Mouse (Mus musculus) hindbrain, embryonic 12.5 days (tissue): Measurements from ENCODE around the gene Gata1. TPM values are rescaled to one million over a fixed set of nuclear protein-coding genes. Genes with fewer than 3 reads are reported as not detected.
"Not testable (repeated sequence)": the region's sequence is repeated elsewhere in the genome, so short reads cannot be mapped to it uniquely, and the experiment has no call there.

Experiments
- ATAC-seq: fragments of 200-750 bp; cut with Nextera tagmentation; 2 replicates; pipeline ENCODE4 v1.8.0; 2017; ENCODE audit warnings: moderate TSS enrichment; ENCODE audit not compliant: low FRiP score
- H3K27ac ChIP-seq: fragments of 300-500 bp; sonication (generic); 2 replicates; pipeline ENCODE4 v1.5.1; 2016; ENCODE audit warnings: mild to moderate bottlenecking
- H3K27me3 ChIP-seq: fragments of 300-500 bp; sonication (generic); 2 replicates; pipeline ENCODE4 v1.6.1; 2016; ENCODE audit warnings: mild to moderate bottlenecking
- H3K36me3 ChIP-seq: fragments of 300-500 bp; sonication (generic); 2 replicates; pipeline ENCODE4 v1.6.1; 2016; ENCODE audit warnings: mild to moderate bottlenecking
- H3K4me1 ChIP-seq: fragments of 300-500 bp; sonication (generic); 2 replicates; pipeline ENCODE4 v1.6.1; 2016
- H3K4me2 ChIP-seq: fragments of 300-500 bp; sonication (generic); replicated peaks from 2 replicates; pipeline ENCODE4 v1.6.1; 2016; ENCODE audit warnings: mild to moderate bottlenecking
- H3K4me3 ChIP-seq: fragments of 300-500 bp; sonication (generic); 2 replicates; pipeline ENCODE4 v1.5.1; 2016; ENCODE audit warnings: mild to moderate bottlenecking
- H3K9ac ChIP-seq: fragments of 300-500 bp; sonication (generic); 2 replicates; pipeline ENCODE4 v1.6.1; 2016; ENCODE audit warnings: mild to moderate bottlenecking, moderate library complexity
- H3K9me3 ChIP-seq: fragments of 300-500 bp; sonication (generic); replicated peaks from 2 replicates; pipeline ENCODE4 v1.6.1; 2016; ENCODE audit warnings: mild to moderate bottlenecking
- WGBS: fragments of 180-500 bp; shearing (Covaris S2); methylation state at CpG from one replicate; pipeline ENCODE4 v1.1.7; 2016; 5-methylcytosine and 5-hydroxymethylcytosine counted together
- polyA plus RNA-seq: library from polyadenylated mRNA; unstranded; fragments of >200 nt; fragmentation: Nextera tagmentation; extraction: Ambion mirVana; gene quantifications from 2 replicates; pipeline ENCODE4 v1.2.1, GENCODE M21; 2016

The Gata1 gene
- 0.98 and 1.5 TPM in 2 replicates for polyA plus RNA-seq

GRCm38 (mm10) chrX:7977892-7978291, at the start of gene Gata1:
Gata1 (minus strand) TSS chrX:7978071.
- Histone ChIP-seq H3K4me3 (no peak within 1 kb of the TSS), H3K9ac (no peak within 1 kb of the TSS), H3K36me3 (no peaks in the 10 kb centered on the region), H3K4me2 (no peak within 1 kb of the TSS), H3K9me3 (no peaks in the 10 kb centered on the region), H3K27me3 (no peaks in the 10 kb centered on the region), H3K4me1 (no peaks in the 10 kb centered on the region), H3K27ac (no peak within 1 kb of the TSS)
- no peak for ATAC-seq
- 88% methylated on average over 10 of the region's 11 CpGs for WGBS

GRCm38 (mm10) chrX:8026811-8027210, 48.9 kb upstream of the Gata1 start:
- Histone ChIP-seq H3K27ac (no peak overlapping the region), H3K4me3 (no peak overlapping the region), H3K9ac (no peak overlapping the region), H3K27me3 (no peaks in the 10 kb centered on the region), H3K9me3 (0 out of 2 replicates have a peak, but pooled peaks cover 7% of the 10 kb centered on the region), H3K36me3 (no peaks in the 10 kb centered on the region), H3K4me1 (no peaks in the 10 kb centered on the region), H3K4me2 (no peak overlapping the region)
- WGBS, result 79% methylated on average over 4 of the region's 4 CpGs
- no peak for ATAC-seq

GRCm38 (mm10) chrX:8024795-8025194, 46.9 kb upstream of the Gata1 start:
- no peak for ATAC-seq
- H3K27me3 ChIP-seq, result no peaks in the 10 kb centered on the region
- H3K27ac ChIP-seq, result no peak overlapping the region
- no peak overlapping the region for H3K4me2 ChIP-seq
- 69% methylated on average over 2 of the region's 2 CpGs for WGBS
- no peak overlapping the region for H3K4me3 ChIP-seq
- no peak overlapping the region for H3K9ac ChIP-seq
- 0 out of 2 replicates have a peak, but pooled peaks cover 7% of the 10 kb centered on the region for H3K9me3 ChIP-seq
- H3K4me1 ChIP-seq, result no peaks in the 10 kb centered on the region
- H3K36me3 ChIP-seq, result no peaks in the 10 kb centered on the region

DNA sequence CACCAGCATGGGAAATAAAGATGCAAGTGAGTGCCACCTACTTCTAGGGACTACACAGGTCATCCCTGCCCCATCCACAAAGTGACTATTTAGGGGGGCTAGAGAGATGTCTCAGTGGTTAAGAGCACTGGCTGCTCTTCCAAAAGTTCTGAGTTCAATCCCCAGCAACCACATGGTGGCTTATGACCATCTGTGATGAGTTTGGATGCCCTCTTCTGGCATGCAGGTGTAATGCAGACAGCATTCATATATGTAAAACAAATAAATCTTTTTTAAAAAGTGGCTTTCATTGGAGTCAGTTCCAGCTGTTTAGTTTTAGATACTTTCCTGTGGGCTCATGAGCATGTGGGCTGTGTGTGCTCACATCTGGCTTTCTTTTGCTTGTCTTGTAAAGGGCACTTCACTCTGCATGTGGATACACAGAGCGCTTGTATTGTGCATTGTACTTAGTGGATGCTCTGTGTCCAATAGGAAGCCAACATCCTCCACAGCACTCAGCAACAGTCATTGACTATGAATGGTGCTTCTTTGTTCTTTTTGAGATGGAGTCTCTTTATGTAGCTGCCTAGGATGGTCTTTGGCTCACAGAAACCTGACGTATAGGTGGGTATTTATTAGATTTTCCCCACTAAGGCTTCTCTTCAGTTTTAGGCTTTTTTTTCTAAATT, 42.4 kb upstream of the Gata1 start:
- no peaks in the 10 kb centered on the region for H3K36me3 ChIP-seq
- H3K4me1 ChIP-seq, result no peaks in the 10 kb centered on the region
- no peak overlapping the region for H3K4me3 ChIP-seq
- H3K9me3 ChIP-seq, result no peaks in the 10 kb centered on the region
- H3K9ac ChIP-seq, result no peak overlapping the region
- H3K27ac ChIP-seq, result no peak overlapping the region
- WGBS, result 70% methylated on average over 2 of the region's 2 CpGs
- H3K27me3 ChIP-seq, result no peaks in the 10 kb centered on the region
- ATAC-seq, result no peak
- no peak overlapping the region for H3K4me2 ChIP-seq

DNA sequence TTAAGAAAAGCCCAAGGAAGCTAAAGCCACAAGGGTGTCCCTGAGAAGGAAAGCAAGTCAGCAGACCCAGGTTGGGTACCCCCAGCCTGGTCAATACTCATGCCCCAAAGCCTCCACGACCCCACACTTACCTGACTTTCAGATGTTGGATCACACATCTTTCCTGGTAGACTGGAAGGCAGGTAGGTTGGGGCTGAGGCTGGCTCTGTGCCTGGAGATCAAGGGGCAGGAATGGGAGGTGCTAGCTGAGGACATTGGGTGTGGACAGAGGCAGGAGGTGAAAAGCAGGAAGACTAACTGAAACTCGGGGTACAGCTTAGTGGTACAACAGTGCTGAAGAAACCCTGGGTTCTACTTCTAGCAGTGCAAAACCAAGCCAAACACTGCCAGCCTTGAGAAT, 40.4 kb upstream of the Gata1 start, which contains the start of gene Glod5:
Gene Glod5, minus strand, starts transcription at position 207 of the 400 bp plus-strand sequence.
- Histone ChIP-seq H3K36me3 (no peaks in the 10 kb centered on the region), H3K9ac (no peak within 1 kb of the TSS), H3K9me3 (no peaks in the 10 kb centered on the region), H3K4me1 (no peaks in the 10 kb centered on the region), H3K4me2 (no peak within 1 kb of the TSS), H3K27me3 (no peaks in the 10 kb centered on the region), H3K27ac (no peak within 1 kb of the TSS), H3K4me3 (no peak within 1 kb of the TSS)
- no peak for ATAC-seq
- 61% methylated on average over 2 of the region's 2 CpGs for WGBS

DNA sequence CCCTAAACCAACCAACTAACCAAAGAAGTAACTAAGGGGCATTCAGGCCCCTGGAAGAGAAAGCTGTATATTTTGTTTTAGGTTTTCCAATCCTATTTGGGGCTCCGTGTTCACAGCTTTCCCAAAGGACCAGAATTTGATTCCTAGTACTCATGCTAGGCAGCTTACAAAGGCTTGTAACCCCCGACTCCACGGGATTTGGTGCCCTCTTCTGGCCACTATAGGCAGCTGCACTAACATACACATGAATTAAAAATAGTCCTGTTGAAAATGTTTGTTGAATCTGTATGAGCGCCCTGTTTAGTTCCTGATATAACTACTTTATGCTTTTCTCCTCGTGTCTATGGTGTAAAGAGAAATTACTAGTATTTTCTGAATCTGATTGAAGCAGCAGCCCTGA, 39.3 kb upstream of the Gata1 start:
- 14% methylated on average over 5 of the region's 5 CpGs for WGBS
- Histone ChIP-seq H3K9ac (no peak overlapping the region), H3K4me1 (no peaks in the 10 kb centered on the region), H3K27ac (no peak overlapping the region), H3K27me3 (no peaks in the 10 kb centered on the region), H3K4me2 (no peak overlapping the region), H3K4me3 (no peak overlapping the region), H3K36me3 (no peaks in the 10 kb centered on the region), H3K9me3 (no peaks in the 10 kb centered on the region)
- ATAC-seq, result no peak

- H3K9ac ChIP-seq, H3K9me3 ChIP-seq, H3K4me2 ChIP-seq, ATAC-seq, H3K27ac ChIP-seq, H3K27me3 ChIP-seq, H3K4me1 ChIP-seq, H3K4me3 ChIP-seq, H3K36me3 ChIP-seq: not testable (repeated sequence)
- 31% methylated on average over 7 of the region's 7 CpGs for WGBS
Observed at GRCm38 (mm10) chrX:8015675-8016074, 37.8 kb upstream of the Gata1 start.

GRCm38 (mm10) chrX:8013569-8014314, 35.9 kb upstream of the Gata1 start:
- peak; percentile 71 for ATAC-seq
- Histone ChIP-seq H3K27ac (no peak overlapping the region), H3K4me2 (no peak overlapping the region), H3K27me3 (no peaks in the 10 kb centered on the region), H3K36me3 (no peaks in the 10 kb centered on the region), H3K4me1 (no peaks in the 10 kb centered on the region), H3K9me3 (no peaks in the 10 kb centered on the region), H3K4me3 (no peak overlapping the region), H3K9ac (no peak overlapping the region)
- WGBS, result 26% methylated on average over 7 of the region's 8 CpGs

DNA sequence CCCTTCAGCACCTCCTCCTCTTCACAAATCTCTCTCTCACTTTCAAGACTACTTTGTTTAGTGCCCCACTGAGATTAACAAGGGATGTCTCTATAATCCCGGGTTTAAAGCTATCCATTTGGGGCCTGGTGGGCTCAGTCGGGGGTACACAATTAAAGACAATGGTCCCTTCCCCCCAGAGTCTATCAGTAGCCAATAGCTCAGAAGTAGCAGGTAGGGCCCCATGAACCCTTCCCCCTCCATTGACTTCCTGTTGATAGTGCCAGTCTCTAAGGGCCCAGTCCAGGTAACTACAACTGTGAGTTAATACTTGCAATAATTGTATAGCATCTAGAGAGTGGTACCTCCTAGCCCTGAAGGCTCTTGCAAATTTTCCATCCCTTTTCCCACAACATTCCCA, 35.3 kb upstream of the Gata1 start:
- Histone ChIP-seq H3K27me3 (no peaks in the 10 kb centered on the region), H3K4me3 (no peak overlapping the region), H3K36me3 (no peaks in the 10 kb centered on the region), H3K27ac (no peak overlapping the region), H3K9ac (no peak overlapping the region), H3K4me2 (no peak overlapping the region), H3K4me1 (no peaks in the 10 kb centered on the region), H3K9me3 (no peaks in the 10 kb centered on the region)
- 16% methylated on average over 2 of the region's 2 CpGs for WGBS
- peak; percentile 12; the same call in 1 of the 2 replicates for ATAC-seq

DNA sequence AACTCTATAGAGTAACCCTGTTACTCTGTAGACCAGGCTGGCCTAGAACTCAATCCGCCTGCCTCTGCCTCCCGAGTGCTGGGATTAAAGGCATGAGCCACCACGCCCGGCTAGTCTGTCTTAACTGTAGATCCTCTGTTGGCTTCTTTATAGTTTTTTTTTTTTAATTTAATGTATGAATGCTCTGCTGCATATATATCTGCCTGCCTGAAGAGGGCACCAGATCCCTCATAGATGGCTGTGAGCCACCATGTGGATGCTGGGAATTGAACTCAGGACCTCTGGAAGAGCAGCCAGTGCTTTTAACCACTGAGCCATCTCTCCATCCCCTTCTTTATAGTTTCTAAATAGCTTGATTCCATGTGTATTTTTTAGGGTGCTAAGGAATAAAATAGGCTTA, 31.5 kb upstream of the Gata1 start:
- not testable (repeated sequence) for H3K4me2 ChIP-seq, H3K9ac ChIP-seq, H3K27ac ChIP-seq, H3K27me3 ChIP-seq, H3K9me3 ChIP-seq, H3K4me1 ChIP-seq, H3K36me3 ChIP-seq, ATAC-seq, H3K4me3 ChIP-seq
- 82% methylated on average over 4 of the region's 4 CpGs for WGBS

DNA sequence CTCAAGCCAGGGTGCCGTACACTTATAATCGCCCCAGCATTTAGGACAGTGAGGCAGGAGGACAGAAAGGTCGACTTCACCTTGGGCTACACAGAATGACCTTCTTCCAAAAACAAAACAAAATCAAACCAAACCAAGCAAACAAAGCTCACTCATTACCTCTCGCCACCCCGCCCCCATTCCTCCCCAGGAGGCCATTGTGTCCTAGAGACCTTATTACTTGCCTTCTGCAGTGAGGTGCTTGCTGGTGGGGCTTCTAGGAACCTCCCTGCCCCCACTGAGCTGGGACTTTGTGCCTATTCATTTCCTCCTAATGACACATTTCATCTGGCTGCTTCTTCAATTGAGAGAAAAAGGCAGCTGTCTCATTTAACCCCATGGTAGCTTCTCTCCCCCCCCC, 30.7 kb upstream of the Gata1 start:
- Histone ChIP-seq H3K27ac (no peak overlapping the region), H3K4me3 (no peak overlapping the region), H3K9me3 (no peaks in the 10 kb centered on the region), H3K27me3 (no peaks in the 10 kb centered on the region), H3K4me2 (no peak overlapping the region), H3K36me3 (no peaks in the 10 kb centered on the region), H3K9ac (no peak overlapping the region), H3K4me1 (no peaks in the 10 kb centered on the region)
- 40% methylated on average over 5 of the region's 5 CpGs for WGBS
- ATAC-seq, result no peak

DNA sequence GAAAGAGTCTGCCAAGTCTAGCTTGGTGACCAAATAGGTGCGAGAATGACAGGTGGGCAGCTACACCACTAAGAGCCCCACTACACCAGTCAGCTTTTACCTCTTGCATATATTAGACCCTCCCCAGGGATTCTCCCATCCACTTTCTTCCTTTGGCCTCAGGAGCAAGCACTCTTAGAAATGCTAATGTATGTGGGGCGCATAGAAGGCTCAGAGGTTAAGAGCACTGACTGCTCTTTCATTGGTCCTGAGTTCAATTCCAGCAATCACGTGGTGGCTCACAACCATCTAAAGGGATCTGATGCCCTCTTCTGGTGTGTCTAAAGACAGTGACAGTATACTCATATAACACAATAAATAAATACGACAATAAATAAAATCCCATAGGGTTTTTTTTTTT, 25.1 kb upstream of the Gata1 start:
- Histone ChIP-seq H3K9ac (no peak overlapping the region), H3K27me3 (no peaks in the 10 kb centered on the region), H3K36me3 (no peaks in the 10 kb centered on the region), H3K9me3 (no peaks in the 10 kb centered on the region), H3K4me1 (no peaks in the 10 kb centered on the region), H3K27ac (no peak overlapping the region), H3K4me3 (no peak overlapping the region), H3K4me2 (no peak overlapping the region)
- WGBS, result 56% methylated on average over 4 of the region's 4 CpGs
- ATAC-seq, result no peak

GRCm38 (mm10) chrX:8002001-8002400, 24.1 kb upstream of the Gata1 start:
- no peak for ATAC-seq
- Histone ChIP-seq H3K4me3 (no peak overlapping the region), H3K4me2 (no peak overlapping the region), H3K4me1 (no peaks in the 10 kb centered on the region), H3K27me3 (no peaks in the 10 kb centered on the region), H3K27ac (no peak overlapping the region), H3K9me3 (no peaks in the 10 kb centered on the region), H3K9ac (no peak overlapping the region), H3K36me3 (no peaks in the 10 kb centered on the region)
- 35% methylated on average over 5 of the region's 5 CpGs for WGBS
